18 mouse cellular contexts compared by ENCODE assay signal in the genomic region with DNA sequence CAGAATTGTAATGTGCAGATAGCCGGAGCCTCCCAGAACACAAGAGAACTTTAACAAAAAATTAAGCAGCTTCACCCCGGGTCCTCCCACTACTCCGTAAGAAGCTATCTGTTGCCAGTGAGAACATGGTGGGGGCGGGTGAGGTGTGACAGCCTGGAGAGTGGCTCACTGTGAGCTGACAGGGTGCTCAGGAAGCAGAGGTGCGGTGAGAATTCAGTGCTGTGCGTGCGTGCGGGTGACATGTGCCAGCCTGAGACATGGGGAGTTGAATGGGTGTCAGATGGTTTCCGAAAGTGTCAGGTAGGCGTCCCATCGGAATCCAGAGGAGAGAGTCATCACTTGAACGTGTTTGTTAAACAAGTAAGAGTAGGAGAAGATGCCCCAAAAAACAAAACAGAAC. TPM values are rescaled to one million over a fixed set of nuclear protein-coding genes. Genes with fewer than 3 reads are reported as not detected.
DNase-seq lines count a peak whose midpoint lies in the region; ATAC-seq lines count a peak whose summit lies in the region.
"Had no signal": no experiment of that assay in that cellular context is flagged by ENCODE, and none has a peak within 500 bp of the region (broad histone marks: within the 10 kb centered on the region; RNA-seq: fewer than 3 reads in every experiment).

No protein-coding gene starts in this region.

- DNase-seq in heart, adult 9 months (ENCODE audit: low spot score in 2 of 2) = no peak
- DNase-seq in CD4-positive helper T cell, adult 2 months (ENCODE audit: low read depth, low spot score) = peak; percentile 59
- DNase-seq in frontal cortex, adult 2 months (ENCODE audit: extremely low spot score in 1 of 2, low spot score in 1 of 2) = peak; percentile 66 to 78
- peak; percentile 41 to 72 for DNase-seq in right cerebral cortex, postnatal 36 days (ENCODE audit: low spot score in 2 of 2)
- DNase-seq in embryonic facial prominence, embryonic 10.5 days (ENCODE audit: low spot score) = no peak
- DNase-seq: cerebellum, adult 9-10 months; gastrocnemius, postnatal 14 days; kidney, postnatal 36 days; layer of hippocampus, postnatal 36 days; liver, embryonic 13.5 days; lung, postnatal 10 days; spleen, adult 18-20 months had no signal

- no peak for ATAC-seq in heart, embryonic 13.5 days (ENCODE audit: extremely low read depth, insufficient number of reproducible peaks, low FRiP score, low TSS enrichment)
- ATAC-seq in cerebellum, adult (ENCODE audit: insufficient number of reproducible peaks, low FRiP score, low TSS enrichment) = no peak
- no peak for ATAC-seq in midbrain, embryonic 15.5 days (replicated peaks)
- ATAC-seq: intestine, embryonic 16.5 days; midbrain, embryonic 13.5 days had no signal

- H3K27me3 ChIP-seq in heart, embryonic 13.5 days (replicated peaks) = peaks cover 24% of the 10 kb centered on the region
- H3K27me3 ChIP-seq in embryonic facial prominence, embryonic 10.5 days (replicated peaks; ENCODE audit: low read depth, poor library complexity, severe bottlenecking) = no peaks in the 10 kb centered on the region
- no peaks in the 10 kb centered on the region for H3K27me3 ChIP-seq in midbrain, embryonic 15.5 days (replicated peaks)
- H3K27me3 ChIP-seq: liver, embryonic 13.5 days; midbrain, embryonic 13.5 days had no signal

- peak overlapping the region; percentile 39; the same call in 1 of the 2 replicates for H3K27ac ChIP-seq in heart, embryonic 13.5 days (replicated peaks)
- no peak overlapping the region for H3K27ac ChIP-seq in embryonic facial prominence, embryonic 10.5 days (replicated peaks)
- H3K27ac ChIP-seq in midbrain, embryonic 15.5 days = no peak overlapping the region
- H3K27ac ChIP-seq: liver, embryonic 13.5 days; midbrain, embryonic 13.5 days had no signal

- WGBS in heart, embryonic 13.5 days = 52% methylated on average over 12 of the region's 12 CpGs
- 90% methylated on average over 12 of the region's 12 CpGs for WGBS in embryonic facial prominence, embryonic 10.5 days
- WGBS in midbrain, embryonic 15.5 days = 92% methylated on average over 12 of the region's 12 CpGs

- H3K9me3 ChIP-seq in heart, embryonic 13.5 days = 0 out of 2 replicates have a peak, but pooled peaks cover 4% of the 10 kb centered on the region
- 0 out of 2 replicates have a peak, but pooled peaks cover 6% of the 10 kb centered on the region for H3K9me3 ChIP-seq in embryonic facial prominence, embryonic 10.5 days
- H3K9me3 ChIP-seq in midbrain, embryonic 15.5 days = no peaks in the 10 kb centered on the region
- H3K9me3 ChIP-seq: liver, embryonic 13.5 days had no signal

- H3K9ac ChIP-seq in heart, embryonic 13.5 days = no peak overlapping the region
- H3K9ac ChIP-seq in midbrain, embryonic 15.5 days = no peak overlapping the region
- H3K9ac ChIP-seq: liver, embryonic 13.5 days; midbrain, embryonic 13.5 days had no signal

- peaks cover 17% of the 10 kb centered on the region for H3K4me1 ChIP-seq in heart, embryonic 13.5 days
- peaks cover 35% of the 10 kb centered on the region for H3K4me1 ChIP-seq in embryonic facial prominence, embryonic 10.5 days
- peaks cover 2% of the 10 kb centered on the region; the same call in 1 of the 2 replicates for H3K4me1 ChIP-seq in midbrain, embryonic 15.5 days
- H3K4me1 ChIP-seq: liver, embryonic 13.5 days had no signal

- 0 out of 2 replicates have a peak overlapping the region, but pooled peaks have one; percentile 29 for H3K4me2 ChIP-seq in heart, embryonic 13.5 days
- no peak overlapping the region for H3K4me2 ChIP-seq in midbrain, embryonic 15.5 days
- H3K4me2 ChIP-seq: liver, embryonic 13.5 days; midbrain, embryonic 13.5 days had no signal

- H3K36me3 ChIP-seq in heart, embryonic 13.5 days = no peaks in the 10 kb centered on the region
- H3K36me3 ChIP-seq in embryonic facial prominence, embryonic 10.5 days (replicated peaks) = no peaks in the 10 kb centered on the region
- H3K36me3 ChIP-seq in midbrain, embryonic 15.5 days (replicated peaks) = no peaks in the 10 kb centered on the region
- H3K36me3 ChIP-seq: liver, embryonic 13.5 days; midbrain, embryonic 13.5 days had no signal

- H3K4me3 ChIP-seq in heart, embryonic 13.5 days = no peak overlapping the region
- no peak overlapping the region for H3K4me3 ChIP-seq in embryonic facial prominence, embryonic 10.5 days
- no peak overlapping the region for H3K4me3 ChIP-seq in midbrain, embryonic 15.5 days
- H3K4me3 ChIP-seq: liver, embryonic 13.5 days; midbrain, embryonic 13.5 days had no signal

RNA-seq across cellular contexts. Expression of a gene that starts 7.8 kb away (rescaled TPM):
- polyA plus RNA-seq in heart, embryonic 13.5 days (2015; fragmentation: Nextera tagmentation; extraction: Ambion mirVana) = not detected in 2 replicates
- not detected in 2 replicates for polyA plus RNA-seq in frontal cortex, adult 2 months (2012; rRNA removed)
- polyA plus RNA-seq in embryonic facial prominence, embryonic 10.5 days (2016; fragmentation: Nextera tagmentation; extraction: Ambion mirVana) = not detected in 2 replicates
- 0.06 TPM in 1 of 2 replicates, not detected in the other for polyA plus RNA-seq in midbrain, embryonic 15.5 days (2015; fragmentation: Nextera tagmentation; extraction: Ambion mirVana)
- polyA plus RNA-seq: intestine, embryonic 16.5 days; liver, embryonic 13.5 days; midbrain, embryonic 13.5 days; neural tube, embryonic 14.5 days had no signal

Comparison
In these comparisons a context has a peak if more than half of its experiments do, and no peak if none do; other contexts are left out.
1. DNase-seq: peak in CD4-positive helper T cell, adult 2 months (single experiment), frontal cortex, adult 2 months (2 of 2) and right cerebral cortex, postnatal 36 days (2 of 2); none in heart, adult 9 months (0 of 2) and embryonic facial prominence, embryonic 10.5 days (single experiment).